Mouse (Mus musculus) lung, postnatal 0 days (tissue): Measurements from ENCODE around the gene Srpr. TPM values are rescaled to one million over a fixed set of nuclear protein-coding genes. Genes with fewer than 3 reads are reported as not detected.

Experiments
- ATAC-seq: fragments of 200-750 bp; cut with Nextera tagmentation; 2 replicates; pipeline ENCODE4 v1.8.0; 2017; ENCODE audit warnings: moderate library complexity
- DNase-seq: peaks from one replicate; pipeline ENCODE4 v3.0.0-alpha.2; 2016; ENCODE audit warnings: low spot score
- H3K27ac ChIP-seq: fragments of 300-500 bp; sonication (generic); 2 replicates; pipeline ENCODE4 v1.5.1; 2014; ENCODE audit warnings: antibody characterized with exemption, mild to moderate bottlenecking, low read length, mixed read lengths
- H3K27me3 ChIP-seq: fragments of 300-500 bp; sonication (generic); replicated peaks from 2 replicates; pipeline ENCODE4 v1.6.1; 2014; ENCODE audit warnings: low read length, mixed read lengths; ENCODE audit not compliant: insufficient read depth
- H3K36me3 ChIP-seq: fragments of 300-500 bp; sonication (generic); 2 replicates; pipeline ENCODE4 v1.6.1; 2014; ENCODE audit warnings: low read length, mixed read lengths; ENCODE audit not compliant: insufficient read depth
- H3K4me1 ChIP-seq: fragments of 300-500 bp; sonication (generic); 2 replicates; pipeline ENCODE4 v1.6.1; 2014; ENCODE audit warnings: antibody characterized with exemption, low read depth, low read length, mixed read lengths; ENCODE audit not compliant: insufficient read depth
- H3K4me2 ChIP-seq: fragments of 300-500 bp; sonication (generic); replicated peaks from 2 replicates; pipeline ENCODE4 v1.6.1; 2014; ENCODE audit warnings: low read depth, mild to moderate bottlenecking, low read length, moderate library complexity, mixed read lengths
- H3K4me3 ChIP-seq: fragments of 300-500 bp; sonication (generic); 2 replicates; pipeline ENCODE4 v1.5.1; 2014; ENCODE audit warnings: low read depth, low read length
- H3K9ac ChIP-seq: fragments of 300-500 bp; sonication (generic); replicated peaks from 2 replicates; pipeline ENCODE4 v1.6.1; 2014; ENCODE audit warnings: low read depth, mild to moderate bottlenecking
- H3K9me3 ChIP-seq: fragments of 300-500 bp; sonication (generic); 2 replicates; pipeline ENCODE4 v1.6.1; 2016; ENCODE audit warnings: low read length, mixed read lengths
- CTCF ChIP-seq: IDR thresholded peaks from 2 replicates; pipeline ENCODE4 v1.5.1; 2016; ENCODE audit warnings: antibody characterized with exemption, mild to moderate bottlenecking
- EP300 ChIP-seq: IDR thresholded peaks from 2 replicates; pipeline ENCODE4 v1.6.1; 2016; ENCODE audit warnings: antibody characterized with exemption, mild to moderate bottlenecking, control low read depth
- WGBS: fragments of 180-500 bp; shearing (Covaris S2); extraction: QIAGEN DNeasy Blood & Tissue Kit; methylation state at CpG from one replicate; pipeline ENCODE4 v1.1.7; 2014; 5-methylcytosine and 5-hydroxymethylcytosine counted together
- polyA plus RNA-seq: library from polyadenylated mRNA; unstranded; fragments of >200 nt; fragmentation: Nextera tagmentation; extraction: Ambion mirVana; gene quantifications from 2 replicates; pipeline ENCODE4 v1.2.1, GENCODE M21; 2015

Gene Srpr
- polyA plus RNA-seq, 1 experiment from 2014 or later = 125 TPM

DNA sequence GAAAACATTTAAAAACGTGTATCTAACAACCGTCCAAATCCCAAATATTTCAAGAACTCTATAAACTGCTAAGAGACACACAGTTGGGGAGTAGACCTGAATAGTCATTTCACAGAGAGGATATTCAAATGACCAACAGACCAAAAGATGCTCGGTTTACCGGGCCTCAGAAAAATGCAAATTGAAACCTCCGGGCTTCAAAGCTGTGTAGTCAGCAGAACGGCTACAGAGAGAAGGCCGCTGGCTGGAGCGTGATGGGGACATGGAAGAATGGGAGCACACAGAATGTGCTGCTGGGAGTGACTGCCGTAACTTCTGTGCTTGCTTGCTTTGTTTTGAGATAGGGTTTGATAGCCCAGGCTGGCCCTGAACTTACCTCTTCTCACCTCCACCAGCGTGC is 1.6 kb upstream of the Srpr start:
- 81% methylated on average over 10 of the region's 10 CpGs for WGBS
- TF ChIP-seq CTCF = no peak
- TF ChIP-seq EP300 = no peak
- Histone ChIP-seq H3K4me1 (peaks cover 9% of the 10 kb centered on the region; the same call in 1 of the 2 replicates), H3K27ac (no peak overlapping the region), H3K27me3 (no peaks in the 10 kb centered on the region), H3K36me3 (no peaks in the 10 kb centered on the region), H3K4me2 (no peak overlapping the region), H3K9ac (no peak overlapping the region), H3K4me3 (no peak overlapping the region), H3K9me3 (no peaks in the 10 kb centered on the region)
- ATAC-seq (no peak), DNase-seq (no peak)

DNA sequence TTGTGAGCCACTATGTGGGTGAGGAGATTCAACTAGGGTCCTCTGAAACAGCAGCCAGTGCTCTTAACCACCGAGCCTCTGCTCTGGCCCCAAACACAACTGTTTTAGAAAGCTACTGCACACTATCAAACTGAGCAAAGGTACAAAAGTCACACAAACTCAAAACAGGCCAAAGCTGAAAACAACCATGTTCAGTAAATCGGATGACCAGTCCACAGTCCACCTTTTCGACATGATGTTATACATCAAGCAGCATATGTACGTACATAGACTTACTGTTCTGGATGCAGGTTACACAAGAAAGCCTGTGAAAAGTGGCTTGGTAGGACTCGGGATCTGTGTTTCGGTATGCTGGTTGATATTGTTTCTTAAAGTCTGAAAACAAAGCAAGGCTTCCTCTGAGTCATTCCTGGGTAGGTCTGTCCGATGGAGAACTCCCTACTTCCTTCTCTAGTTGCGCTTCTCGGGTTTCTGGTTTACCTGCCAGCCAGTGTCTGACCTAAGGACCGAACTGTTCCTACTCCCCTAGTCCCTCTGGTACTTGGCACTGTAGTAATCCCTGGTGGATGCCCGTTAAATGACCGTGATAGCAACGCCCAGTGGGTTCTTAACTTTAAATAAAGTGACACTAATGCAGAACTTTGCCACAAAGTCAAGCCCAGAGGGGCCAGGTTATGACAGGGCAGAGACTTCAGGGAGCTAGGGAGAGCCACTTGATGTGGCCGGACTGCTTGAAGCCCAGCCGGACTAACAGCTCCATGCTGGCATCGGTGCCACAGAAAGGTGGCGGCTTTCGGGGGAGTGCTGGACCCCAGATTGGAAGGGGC is 817 bp upstream of the Srpr start:
- no peaks in the 10 kb centered on the region for H3K9me3 ChIP-seq
- DNase-seq (peak; percentile 42), ATAC-seq (peak; percentile 71)
- WGBS = 22% methylated on average over 18 of the region's 18 CpGs
- peaks cover 9% of the 10 kb centered on the region; the same call in 1 of the 2 replicates for H3K4me1 ChIP-seq
- H3K27ac ChIP-seq = peak overlapping the region; percentile 71
- H3K27me3 ChIP-seq = no peaks in the 10 kb centered on the region
- no peaks in the 10 kb centered on the region for H3K36me3 ChIP-seq
- TF ChIP-seq EP300 (no peak), CTCF (no peak)
- peak overlapping the region; percentile 72 for H3K9ac ChIP-seq
- H3K4me2 ChIP-seq = peak overlapping the region; percentile 79
- H3K4me3 ChIP-seq = peak overlapping the region; percentile 68

DNA sequence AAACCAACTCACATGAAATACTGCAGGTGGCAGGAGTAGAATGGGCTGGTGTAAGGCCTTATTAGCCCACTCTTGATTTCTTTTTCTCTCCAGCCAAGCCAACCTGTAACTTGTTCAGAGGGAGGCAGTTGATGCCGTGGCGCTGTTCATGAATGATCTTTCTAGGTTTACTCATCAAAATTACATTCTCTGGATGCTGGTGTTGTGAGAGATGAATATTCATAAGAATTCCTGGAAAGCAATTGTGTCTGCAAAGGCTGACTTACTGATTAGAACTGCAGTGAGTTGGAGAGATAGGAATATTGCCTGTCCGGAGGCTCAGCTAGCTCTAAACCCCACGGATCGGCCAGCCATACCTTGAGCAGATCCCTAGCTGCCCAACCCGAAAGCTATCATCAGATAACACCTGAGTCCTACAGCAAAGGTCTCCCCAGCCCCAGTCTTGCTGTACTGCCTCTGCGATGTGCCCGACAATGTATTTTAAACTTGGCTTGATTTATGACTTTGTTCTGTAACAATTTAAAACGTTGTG is 620 bp downstream of the Srpr start:
- H3K9ac ChIP-seq = peak overlapping the region; percentile 72; the same call in 1 of the 2 replicates
- peak overlapping the region; percentile 68; the same call in 1 of the 2 replicates for H3K4me3 ChIP-seq
- H3K27me3 ChIP-seq = no peaks in the 10 kb centered on the region
- ATAC-seq (no peak), DNase-seq (no peak)
- peak overlapping the region; percentile 79 for H3K4me2 ChIP-seq
- WGBS = 49% methylated on average over 9 of the region's 9 CpGs
- no peaks in the 10 kb centered on the region for H3K9me3 ChIP-seq
- no peak overlapping the region for H3K27ac ChIP-seq
- H3K4me1 ChIP-seq = peaks cover 9% of the 10 kb centered on the region; the same call in 1 of the 2 replicates
- TF ChIP-seq EP300 (no peak), CTCF (no peak)
- no peaks in the 10 kb centered on the region for H3K36me3 ChIP-seq

DNA sequence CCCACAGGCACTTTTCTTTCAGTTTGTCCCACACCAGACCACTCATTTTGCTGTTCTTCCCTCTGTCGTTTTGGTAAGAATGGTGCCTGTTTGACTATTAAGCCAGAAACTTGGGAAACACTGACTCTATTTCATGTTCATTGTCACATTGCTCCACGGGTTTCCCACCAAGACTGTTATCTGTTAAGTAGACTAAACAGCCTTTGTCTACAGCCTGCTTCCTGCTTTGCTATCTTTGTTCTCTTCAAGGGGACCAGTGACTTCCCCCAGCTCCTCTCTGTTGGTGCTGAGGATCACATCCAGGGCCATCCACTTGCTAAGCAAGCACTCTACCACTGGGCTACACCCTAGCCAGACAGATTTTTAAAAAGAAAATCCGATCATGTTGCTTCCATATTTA is 3.6 kb downstream of the Srpr start:
- Histone ChIP-seq H3K4me3 (no peak overlapping the region), H3K9me3 (no peaks in the 10 kb centered on the region), H3K27me3 (no peaks in the 10 kb centered on the region), H3K9ac (no peak overlapping the region), H3K27ac (no peak overlapping the region), H3K4me2 (no peak overlapping the region), H3K4me1 (peaks cover 9% of the 10 kb centered on the region; the same call in 1 of the 2 replicates), H3K36me3 (peaks cover 11% of the 10 kb centered on the region; the same call in 1 of the 2 replicates)
- DNase-seq (no peak), ATAC-seq (no peak)
- TF ChIP-seq CTCF = no peak
- TF ChIP-seq EP300 = peak; percentile 34; the same call in 1 of the 2 replicates
- 32% methylated on average over 3 of the region's 3 CpGs for WGBS

DNA sequence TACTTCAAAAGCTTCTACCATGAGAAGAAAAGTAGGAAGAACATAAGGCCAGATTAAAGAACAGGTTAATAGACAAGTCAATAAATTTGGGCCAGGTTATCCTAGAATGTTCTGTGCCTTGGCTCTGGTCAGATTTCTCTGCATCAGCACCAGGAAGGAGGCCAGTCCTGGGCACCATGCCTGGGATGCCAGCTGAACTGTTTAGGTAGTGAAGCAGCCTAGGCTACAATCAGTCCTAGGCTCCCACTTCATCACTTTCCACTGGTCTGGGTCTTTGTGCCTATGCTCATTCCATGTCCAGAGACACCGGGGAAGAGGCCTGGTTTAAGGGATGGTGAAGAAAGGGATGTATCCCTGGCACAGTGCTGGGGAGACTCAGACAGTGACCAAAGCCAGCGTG is 4.4 kb downstream of the Srpr start:
- DNase-seq (no peak), ATAC-seq (no peak)
- no peak overlapping the region for H3K4me3 ChIP-seq
- H3K4me2 ChIP-seq = no peak overlapping the region
- TF ChIP-seq EP300 = no peak
- TF ChIP-seq CTCF = no peak
- 91% methylated on average over 2 of the region's 2 CpGs for WGBS
- no peaks in the 10 kb centered on the region for H3K27me3 ChIP-seq
- no peak overlapping the region for H3K27ac ChIP-seq
- no peak overlapping the region for H3K9ac ChIP-seq
- H3K36me3 ChIP-seq = peaks cover 11% of the 10 kb centered on the region; the same call in 1 of the 2 replicates
- H3K4me1 ChIP-seq = peaks cover 9% of the 10 kb centered on the region; the same call in 1 of the 2 replicates
- H3K9me3 ChIP-seq = no peaks in the 10 kb centered on the region
